Mouse (Mus musculus) lung, embryonic 15.5 days (tissue): ENCODE data around the gene Slc8a2. TPM values are rescaled to one million over a fixed set of nuclear protein-coding genes. Genes with fewer than 3 reads are reported as not detected.

Source experiments
- ATAC-seq: fragments of 200-750 bp; cut with Nextera tagmentation; 2 replicates; pipeline ENCODE4 v1.8.0; 2017; ENCODE audit warnings: moderate number of reproducible peaks, borderline replicate concordance; ENCODE audit not compliant: low FRiP score, low TSS enrichment; ENCODE audit errors: extremely low read depth
- H3K27ac ChIP-seq: fragments of 300-500 bp; sonication (generic); 2 replicates; pipeline ENCODE4 v1.5.1; 2015; ENCODE audit warnings: moderate library complexity, mild to moderate bottlenecking, inconsistent platforms
- H3K27me3 ChIP-seq: fragments of 300-500 bp; sonication (generic); 2 replicates; pipeline ENCODE4 v1.6.1; 2015; ENCODE audit warnings: inconsistent platforms
- H3K36me3 ChIP-seq: fragments of 300-500 bp; sonication (generic); 2 replicates; pipeline ENCODE4 v1.6.1; 2015; ENCODE audit warnings: inconsistent platforms
- H3K4me1 ChIP-seq: fragments of 300-500 bp; sonication (generic); 2 replicates; pipeline ENCODE4 v1.6.1; 2015; ENCODE audit warnings: inconsistent platforms
- H3K4me2 ChIP-seq: fragments of 300-500 bp; sonication (generic); 2 replicates; pipeline ENCODE4 v1.6.1; 2015; ENCODE audit warnings: inconsistent platforms, mild to moderate bottlenecking, moderate library complexity
- H3K4me3 ChIP-seq: fragments of 300-500 bp; sonication (generic); 2 replicates; pipeline ENCODE4 v1.5.1; 2015; ENCODE audit warnings: mild to moderate bottlenecking, inconsistent platforms
- H3K9ac ChIP-seq: fragments of 300-500 bp; sonication (generic); 2 replicates; pipeline ENCODE4 v1.6.1; 2015; ENCODE audit warnings: inconsistent platforms
- H3K9me3 ChIP-seq: fragments of 300-500 bp; sonication (generic); 2 replicates; pipeline ENCODE4 v1.6.1; 2016; ENCODE audit warnings: inconsistent platforms
- WGBS: fragments of 180-500 bp; shearing (Covaris S2); methylation state at CpG from one replicate; pipeline ENCODE4 v1.1.7; 2015; 5-methylcytosine and 5-hydroxymethylcytosine counted together
- polyA plus RNA-seq: library from polyadenylated mRNA; unstranded; fragments of >200 nt; fragmentation: Nextera tagmentation; extraction: Ambion mirVana; gene quantifications from 2 replicates; pipeline ENCODE4 v1.2.1, GENCODE M21; 2015

Gene Slc8a2
- polyA plus RNA-seq, 1 experiment from 2014 or later: 0.12 TPM

DNA sequence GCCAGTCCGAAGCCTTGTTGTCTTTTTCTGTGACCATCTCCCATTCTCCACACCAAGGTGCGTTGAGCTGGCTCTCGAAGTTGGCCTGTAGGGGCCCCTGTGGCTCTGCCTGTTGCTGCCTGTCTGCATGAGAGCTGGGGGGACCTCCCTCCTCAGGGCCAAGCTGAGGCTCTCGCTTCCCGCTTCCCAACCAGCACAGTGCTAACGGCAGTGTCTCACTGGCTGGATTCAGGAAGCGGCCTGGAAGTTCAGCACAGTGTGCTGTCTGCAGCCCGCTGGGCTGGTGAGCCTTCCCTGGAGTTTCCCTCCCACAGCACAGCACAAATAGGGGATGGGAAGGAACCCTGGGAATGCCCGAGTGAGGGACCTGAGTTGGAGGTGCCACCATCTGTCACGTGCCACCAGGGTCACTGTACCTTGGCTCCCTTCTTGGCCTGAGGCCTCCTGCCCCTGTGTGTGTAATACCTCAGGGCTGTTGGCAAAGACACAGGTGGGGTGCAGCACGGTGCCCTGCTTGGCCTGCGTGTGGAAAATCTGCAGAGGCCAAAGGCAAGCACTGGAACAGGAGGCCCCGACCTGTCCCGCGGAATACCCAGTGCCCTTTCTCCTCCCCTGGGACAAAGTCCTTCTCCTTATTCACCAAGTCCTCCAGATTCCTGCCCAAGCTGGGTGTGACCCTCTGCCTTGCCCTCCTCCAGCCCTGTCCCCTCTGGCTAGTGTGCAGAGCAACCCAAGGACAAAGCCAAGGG is 73.3 kb downstream of the Slc8a2 start:
- Histone ChIP-seq H3K4me2 (no peak overlapping the region), H3K4me3 (no peak overlapping the region), H3K36me3 (peaks cover 35% of the 10 kb centered on the region), H3K27ac (no peak overlapping the region), H3K4me1 (no peaks in the 10 kb centered on the region), H3K9me3 (no peaks in the 10 kb centered on the region), H3K27me3 (no peaks in the 10 kb centered on the region), H3K9ac (no peak overlapping the region)
- no peak for ATAC-seq
- 71% methylated on average over 15 of the region's 15 CpGs for WGBS

DNA sequence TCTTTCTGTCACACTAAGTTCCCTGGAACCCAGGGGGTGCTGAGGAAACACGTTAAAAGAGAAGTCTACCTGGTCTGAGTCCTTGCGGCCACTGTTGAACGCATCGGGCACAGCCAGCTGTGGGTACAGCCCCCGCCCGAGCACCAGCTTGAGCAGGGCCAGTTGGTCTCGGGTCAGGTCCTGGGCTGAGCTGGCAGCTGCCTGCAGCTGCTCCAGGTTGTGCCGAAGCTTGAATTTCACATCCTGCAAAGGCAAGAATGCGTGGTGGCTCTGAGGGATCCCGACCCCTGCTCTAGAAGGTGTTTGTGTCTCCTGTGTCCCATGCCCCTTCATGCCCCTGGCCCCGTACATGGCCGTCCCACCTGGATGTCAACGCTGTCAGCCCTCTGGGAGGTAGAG is 73.9 kb downstream of the Slc8a2 start:
- no peak for ATAC-seq
- Histone ChIP-seq H3K9me3 (no peaks in the 10 kb centered on the region), H3K4me2 (no peak overlapping the region), H3K27me3 (no peaks in the 10 kb centered on the region), H3K4me3 (no peak overlapping the region), H3K27ac (no peak overlapping the region), H3K36me3 (peaks cover 29% of the 10 kb centered on the region), H3K4me1 (no peaks in the 10 kb centered on the region), H3K9ac (no peak overlapping the region)
- WGBS: 84% methylated on average over 13 of the region's 13 CpGs

DNA sequence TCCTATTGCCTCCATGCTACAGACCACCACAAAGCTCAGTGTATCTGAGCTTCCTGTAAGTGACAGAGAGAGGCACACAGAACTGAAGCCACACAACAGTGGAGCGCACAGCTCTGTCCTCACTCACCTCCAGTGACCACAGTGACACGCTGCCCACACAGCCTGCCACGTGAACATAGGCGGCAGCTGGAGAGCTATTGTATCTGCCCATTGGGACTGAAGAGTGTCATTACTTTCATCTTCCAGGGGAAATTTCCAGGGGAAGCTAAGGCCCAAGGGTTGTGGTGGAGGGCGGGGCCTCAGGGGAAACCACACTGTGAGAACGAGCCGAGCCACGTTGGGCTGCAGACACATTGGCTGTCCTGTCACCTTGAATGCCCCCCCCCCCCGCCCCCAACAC is 75.2 kb downstream of the Slc8a2 start:
- H3K27ac ChIP-seq: no peak overlapping the region
- ATAC-seq: no peak
- H3K4me1 ChIP-seq: 0 out of 2 replicates have a peak, but pooled peaks cover 2% of the 10 kb centered on the region
- H3K9me3 ChIP-seq: no peaks in the 10 kb centered on the region
- WGBS: 81% methylated on average over 9 of the region's 9 CpGs
- H3K4me3 ChIP-seq: no peak overlapping the region
- no peak overlapping the region for H3K4me2 ChIP-seq
- H3K27me3 ChIP-seq: no peaks in the 10 kb centered on the region
- H3K9ac ChIP-seq: no peak overlapping the region
- peaks cover 19% of the 10 kb centered on the region; the same call in 1 of the 2 replicates for H3K36me3 ChIP-seq

DNA sequence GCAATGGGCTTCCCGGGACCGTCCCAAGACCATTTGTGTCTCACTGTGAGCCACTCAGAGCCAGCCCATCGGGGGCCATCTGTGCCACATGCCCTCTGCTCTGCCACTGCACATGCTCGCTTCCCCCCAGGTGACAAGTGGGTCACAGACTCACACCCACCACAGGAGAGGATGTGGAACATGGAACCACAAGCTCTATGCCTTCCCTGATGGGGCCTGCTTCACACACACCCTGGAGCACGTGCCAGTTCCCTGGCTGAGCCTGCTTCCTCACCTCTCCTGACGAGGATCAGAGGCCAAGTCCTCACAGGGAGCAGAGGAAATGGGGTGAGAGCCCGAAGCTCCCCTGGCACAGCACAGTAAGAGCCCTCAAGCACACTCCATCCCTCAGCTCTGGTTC is 77.5 kb downstream of the Slc8a2 start:
- 0 out of 2 replicates have a peak, but pooled peaks cover 2% of the 10 kb centered on the region for H3K4me1 ChIP-seq
- no peak overlapping the region for H3K4me3 ChIP-seq
- no peaks in the 10 kb centered on the region for H3K27me3 ChIP-seq
- peaks cover 21% of the 10 kb centered on the region; the same call in 1 of the 2 replicates for H3K36me3 ChIP-seq
- 77% methylated on average over 7 of the region's 7 CpGs for WGBS
- no peak overlapping the region for H3K27ac ChIP-seq
- no peak overlapping the region for H3K4me2 ChIP-seq
- no peaks in the 10 kb centered on the region for H3K9me3 ChIP-seq
- no peak overlapping the region for H3K9ac ChIP-seq
- no peak for ATAC-seq

DNA sequence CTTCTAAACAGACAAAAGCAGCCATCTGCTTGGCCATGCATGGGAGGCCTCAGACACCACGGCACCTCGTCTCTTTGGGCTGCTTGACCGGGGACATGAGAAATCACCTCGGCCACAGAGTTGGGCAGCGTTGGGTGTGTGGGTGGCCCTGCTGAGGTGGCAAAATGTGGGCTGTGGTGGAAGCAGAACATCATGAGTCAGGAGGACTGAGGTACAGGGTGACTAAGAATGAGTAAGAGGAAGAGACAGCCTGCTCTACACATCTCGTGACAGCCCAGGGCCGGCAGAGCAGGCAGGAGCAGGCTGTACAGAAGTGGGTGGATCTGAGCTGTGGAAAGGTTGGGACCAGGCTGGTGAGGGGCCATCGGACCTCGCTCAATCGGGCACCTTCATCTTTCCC is 77.9 kb downstream of the Slc8a2 start:
- Histone ChIP-seq H3K9me3 (no peaks in the 10 kb centered on the region), H3K4me3 (no peak overlapping the region), H3K27ac (no peak overlapping the region), H3K36me3 (peaks cover 18% of the 10 kb centered on the region; the same call in 1 of the 2 replicates), H3K4me2 (no peak overlapping the region), H3K27me3 (no peaks in the 10 kb centered on the region), H3K9ac (no peak overlapping the region), H3K4me1 (0 out of 2 replicates have a peak, but pooled peaks cover 2% of the 10 kb centered on the region)
- ATAC-seq: no peak
- 81% methylated on average over 10 of the region's 10 CpGs for WGBS

DNA sequence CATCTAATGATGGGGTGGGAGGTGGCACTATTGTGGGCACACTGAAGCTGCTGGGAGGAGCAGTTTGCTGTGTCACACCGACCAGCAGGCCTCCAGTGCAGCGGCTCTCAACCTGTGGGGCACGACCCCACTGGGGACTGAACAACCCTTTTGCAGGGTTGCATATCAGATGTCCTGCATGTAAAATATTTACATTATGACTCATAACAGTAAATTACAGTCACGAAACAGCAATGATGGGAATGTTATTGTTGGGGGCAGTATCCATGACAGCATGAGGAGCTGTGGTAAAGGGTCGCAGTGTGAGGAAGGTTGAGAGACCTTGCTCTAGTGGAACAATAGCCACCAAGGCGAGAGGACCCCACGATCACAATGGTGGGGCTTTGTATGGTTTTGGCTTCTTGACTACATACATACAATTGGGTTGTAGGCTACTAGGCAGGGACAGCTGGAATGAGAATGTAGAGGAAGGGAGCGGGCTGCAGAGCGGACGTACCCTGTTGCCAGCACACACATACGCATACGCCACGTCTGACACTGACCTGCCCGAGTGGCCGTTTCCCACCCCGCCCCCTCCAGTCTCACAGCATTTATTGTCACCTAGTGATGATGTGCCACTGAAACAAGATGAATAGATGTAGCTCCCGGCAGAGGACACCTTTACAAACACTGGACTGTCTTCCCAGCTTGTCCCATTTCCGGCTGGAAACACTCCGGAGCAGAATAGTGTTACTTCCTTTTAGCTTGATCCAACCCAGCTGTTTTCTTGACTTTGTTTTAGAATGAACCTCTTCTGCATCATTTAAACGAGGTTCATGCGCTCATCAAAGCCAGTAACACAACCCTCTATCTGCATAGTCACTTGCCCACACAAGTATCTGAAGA is 79.4 kb downstream of the Slc8a2 start:
- Histone ChIP-seq H3K9ac (no peak overlapping the region), H3K27me3 (no peaks in the 10 kb centered on the region), H3K4me1 (0 out of 2 replicates have a peak, but pooled peaks cover 2% of the 10 kb centered on the region), H3K36me3 (peaks cover 22% of the 10 kb centered on the region; the same call in 1 of the 2 replicates), H3K9me3 (no peaks in the 10 kb centered on the region), H3K27ac (peak overlapping the region; percentile 39), H3K4me2 (no peak overlapping the region), H3K4me3 (no peak overlapping the region)
- 49% methylated on average over 21 of the region's 21 CpGs for whole genome bisulfite sequencing
- peak; percentile 49; the same call in 1 of the 2 replicates for ATAC-seq

Other genes starting within 250 kb of the Slc8a2 start
- gene Crx, start 249.9 kb upstream of the Slc8a2 start, polyA plus RNA-seq: not detected in 2 replicates
- gene Crxos, start 247.2 kb upstream of the Slc8a2 start, polyA plus RNA-seq: not detected in 2 replicates
- 774 and 832 TPM in 2 replicates for gene Selenow, start 207.4 kb upstream of the Slc8a2 start, polyA plus RNA-seq
- 188 and 189 TPM in 2 replicates for gene Nop53, start 183.8 kb upstream of the Slc8a2 start, polyA plus RNA-seq
- gene Ehd2, start 162.3 kb upstream of the Slc8a2 start, polyA plus RNA-seq: 82.9 and 89.9 TPM in 2 replicates
- gene Bicra, start 81.9 kb upstream of the Slc8a2 start, polyA plus RNA-seq: 5.8 and 8.0 TPM in 2 replicates
- gene Zfp541, start 68.0 kb upstream of the Slc8a2 start, polyA plus RNA-seq: 0.04 TPM in 1 of 2 replicates, not detected in the other
- gene Napa, start 31.4 kb upstream of the Slc8a2 start, polyA plus RNA-seq: 168 and 178 TPM in 2 replicates
- 28.5 and 31.7 TPM in 2 replicates for gene Kptn, start 9.9 kb upstream of the Slc8a2 start, polyA plus RNA-seq
- gene Meis3, start 45.3 kb downstream of the Slc8a2 start, polyA plus RNA-seq: 20.2 and 20.6 TPM in 2 replicates
- gene Dhx34, start 92.2 kb downstream of the Slc8a2 start, polyA plus RNA-seq: 13.4 and 15.3 TPM in 2 replicates
- gene C5ar2, start 114.3 kb downstream of the Slc8a2 start, polyA plus RNA-seq: 0.18 and 0.36 TPM in 2 replicates
- gene C5ar1, start 129.7 kb downstream of the Slc8a2 start, polyA plus RNA-seq: 2.5 and 2.7 TPM in 2 replicates
- 14.7 and 16.4 TPM in 2 replicates for gene Inafm1, start 143.8 kb downstream of the Slc8a2 start, polyA plus RNA-seq
- 22.4 and 23.0 TPM in 2 replicates for gene Ccdc9, start 157.0 kb downstream of the Slc8a2 start, polyA plus RNA-seq
- gene Bbc3, start 178.6 kb downstream of the Slc8a2 start, polyA plus RNA-seq: 10.3 and 12.0 TPM in 2 replicates